Mouse (Mus musculus) hindbrain, embryonic 13.5 days (tissue): Measurements from ENCODE around the gene Bid. TPM values are rescaled to one million over a fixed set of nuclear protein-coding genes. Genes with fewer than 3 reads are reported as not detected.
"Not testable (repeated sequence)": the region's sequence is repeated elsewhere in the genome, so short reads cannot be mapped to it uniquely, and the experiment has no call there.

Source experiments
- ATAC-seq: fragments of 200-750 bp; cut with Nextera tagmentation; 2 replicates; pipeline ENCODE4 v1.8.0; 2017; ENCODE audit warnings: moderate TSS enrichment; ENCODE audit not compliant: low FRiP score
- H3K27ac ChIP-seq: fragments of 300-500 bp; sonication (generic); 2 replicates; pipeline ENCODE4 v1.5.1; 2015; ENCODE audit warnings: inconsistent platforms, mild to moderate bottlenecking, moderate library complexity
- H3K27me3 ChIP-seq: fragments of 300-500 bp; sonication (generic); 2 replicates; pipeline ENCODE4 v1.6.1; 2015; ENCODE audit warnings: mild to moderate bottlenecking, inconsistent platforms
- H3K36me3 ChIP-seq: fragments of 300-500 bp; sonication (generic); 2 replicates; pipeline ENCODE4 v1.6.1; 2015; ENCODE audit warnings: mild to moderate bottlenecking, inconsistent platforms
- H3K4me1 ChIP-seq: fragments of 300-500 bp; sonication (generic); replicated peaks from 2 replicates; pipeline ENCODE4 v1.6.1; 2015; ENCODE audit warnings: inconsistent platforms
- H3K4me2 ChIP-seq: fragments of 300-500 bp; sonication (generic); 2 replicates; pipeline ENCODE4 v1.6.1; 2015; ENCODE audit warnings: inconsistent platforms, mild to moderate bottlenecking, moderate library complexity
- H3K4me3 ChIP-seq: fragments of 300-500 bp; sonication (generic); 2 replicates; pipeline ENCODE4 v1.5.1; 2015; ENCODE audit warnings: mild to moderate bottlenecking, inconsistent platforms
- H3K9ac ChIP-seq: fragments of 300-500 bp; sonication (generic); 2 replicates; pipeline ENCODE4 v1.6.1; 2015; ENCODE audit warnings: mild to moderate bottlenecking, inconsistent platforms
- H3K9me3 ChIP-seq: fragments of 300-500 bp; sonication (generic); 2 replicates; pipeline ENCODE4 v1.6.1; 2016; ENCODE audit warnings: inconsistent platforms
- WGBS: fragments of 180-500 bp; shearing (Covaris S2); methylation state at CpG from one replicate; pipeline ENCODE4 v1.1.7; 2015; 5-methylcytosine and 5-hydroxymethylcytosine counted together
- polyA plus RNA-seq: library from polyadenylated mRNA; unstranded; fragments of >200 nt; fragmentation: Nextera tagmentation; extraction: Ambion mirVana; gene quantifications from 2 replicates; pipeline ENCODE4 v1.2.1, GENCODE M21; 2015

Gene Bid
- polyA plus RNA-seq, 1 experiment from 2014 or later: 30.5 TPM

GRCm38 (mm10) chr6:120930450-120931306, 14.0 kb upstream of the Bid start:
- Histone ChIP-seq H3K9ac (no peak overlapping the region), H3K9me3 (no peaks in the 10 kb centered on the region), H3K27ac (no peak overlapping the region), H3K4me1 (no peaks in the 10 kb centered on the region), H3K36me3 (peaks cover 56% of the 10 kb centered on the region), H3K4me2 (no peak overlapping the region), H3K4me3 (no peak overlapping the region), H3K27me3 (no peaks in the 10 kb centered on the region)
- WGBS: 94% methylated on average over 6 of the region's 6 CpGs
- no peak for ATAC-seq

GRCm38 (mm10) chr6:120929421-120929820, 12.8 kb upstream of the Bid start:
- H3K4me1 ChIP-seq: no peaks in the 10 kb centered on the region
- no peak for ATAC-seq
- H3K9me3 ChIP-seq: no peaks in the 10 kb centered on the region
- no peak overlapping the region for H3K27ac ChIP-seq
- H3K36me3 ChIP-seq: peaks cover 45% of the 10 kb centered on the region
- no peak overlapping the region for H3K9ac ChIP-seq
- no peaks in the 10 kb centered on the region for H3K27me3 ChIP-seq
- 78% methylated on average over 1 of the region's 1 CpGs for WGBS
- no peak overlapping the region for H3K4me2 ChIP-seq
- no peak overlapping the region for H3K4me3 ChIP-seq

GRCm38 (mm10) chr6:120927765-120928164, 11.1 kb upstream of the Bid start:
- Histone ChIP-seq H3K9me3 (no peaks in the 10 kb centered on the region), H3K4me2 (no peak overlapping the region), H3K27me3 (no peaks in the 10 kb centered on the region), H3K27ac (no peak overlapping the region), H3K4me1 (no peaks in the 10 kb centered on the region), H3K4me3 (no peak overlapping the region), H3K36me3 (peaks cover 29% of the 10 kb centered on the region), H3K9ac (no peak overlapping the region)
- 81% methylated on average over 3 of the region's 3 CpGs for WGBS
- no peak for ATAC-seq

- H3K9ac ChIP-seq: no peak overlapping the region
- ATAC-seq: no peak
- peaks cover 20% of the 10 kb centered on the region for H3K36me3 ChIP-seq
- H3K4me3 ChIP-seq: no peak overlapping the region
- H3K4me1 ChIP-seq: no peaks in the 10 kb centered on the region
- no peak overlapping the region for H3K27ac ChIP-seq
- WGBS: 60% methylated on average over 2 of the region's 2 CpGs
- H3K9me3 ChIP-seq: no peaks in the 10 kb centered on the region
- no peak overlapping the region for H3K4me2 ChIP-seq
- H3K27me3 ChIP-seq: no peaks in the 10 kb centered on the region
These were observed 10.2 kb upstream of the Bid start for GRCm38 (mm10) chr6:120926880-120927279.

- ATAC-seq, H3K9ac ChIP-seq, H3K4me3 ChIP-seq, H3K27me3 ChIP-seq, H3K27ac ChIP-seq, H3K4me2 ChIP-seq, H3K4me1 ChIP-seq, H3K36me3 ChIP-seq, H3K9me3 ChIP-seq: not testable (repeated sequence)
- 78% methylated on average over 2 of the region's 2 CpGs for WGBS
These were observed 8.2 kb upstream of the Bid start for GRCm38 (mm10) chr6:120924791-120925321.

- Histone ChIP-seq H3K4me1 (peaks cover 20% of the 10 kb centered on the region), H3K36me3 (no peaks in the 10 kb centered on the region), H3K9ac (no peak overlapping the region), H3K9me3 (no peaks in the 10 kb centered on the region), H3K27ac (no peak overlapping the region), H3K4me3 (no peak overlapping the region), H3K27me3 (0 out of 2 replicates have a peak, but pooled peaks cover 6% of the 10 kb centered on the region), H3K4me2 (no peak overlapping the region)
- WGBS: 57% methylated on average over 3 of the region's 3 CpGs
- no peak for ATAC-seq
These were observed 1.3 kb upstream of the Bid start for GRCm38 (mm10) chr6:120917975-120918374.

GRCm38 (mm10) chr6:120916972-120917881, 574 bp upstream of the Bid start:
- Histone ChIP-seq H3K4me3 (peak overlapping the region; percentile 63), H3K27ac (0 out of 2 replicates have a peak overlapping the region, but pooled peaks have one; percentile 25), H3K9ac (peak overlapping the region; percentile 78), H3K4me1 (peaks cover 20% of the 10 kb centered on the region), H3K4me2 (peak overlapping the region; percentile 89)
- not testable (repeated sequence) for H3K9me3 ChIP-seq, H3K36me3 ChIP-seq, ATAC-seq, H3K27me3 ChIP-seq
- 28% methylated on average over 11 of the region's 14 CpGs for WGBS

- peak overlapping the region; percentile 63 for H3K4me3 ChIP-seq
- no peak overlapping the region for H3K9ac ChIP-seq
- WGBS: 36% methylated on average over 2 of the region's 2 CpGs
- no peak overlapping the region for H3K27ac ChIP-seq
- ATAC-seq: peak; percentile 9; the same call in 1 of the 2 replicates
- H3K4me2 ChIP-seq: peak overlapping the region; percentile 89
- no peaks in the 10 kb centered on the region for H3K36me3 ChIP-seq
- 0 out of 2 replicates have a peak, but pooled peaks cover 6% of the 10 kb centered on the region for H3K27me3 ChIP-seq
- no peaks in the 10 kb centered on the region for H3K9me3 ChIP-seq
- H3K4me1 ChIP-seq: peaks cover 20% of the 10 kb centered on the region
These were observed 1.0 kb downstream of the Bid start for GRCm38 (mm10) chr6:120915649-120915975.

- peaks cover 20% of the 10 kb centered on the region for H3K4me1 ChIP-seq
- 0 out of 2 replicates have a peak, but pooled peaks cover 6% of the 10 kb centered on the region for H3K27me3 ChIP-seq
- H3K4me3 ChIP-seq: no peak overlapping the region
- WGBS: 58% methylated on average over 9 of the region's 9 CpGs
- H3K36me3 ChIP-seq: no peaks in the 10 kb centered on the region
- ATAC-seq: peak; percentile 11; the same call in 1 of the 2 replicates
- H3K9me3 ChIP-seq: no peaks in the 10 kb centered on the region
- no peak overlapping the region for H3K9ac ChIP-seq
- H3K4me2 ChIP-seq: peak overlapping the region; percentile 89; the same call in 1 of the 2 replicates
- no peak overlapping the region for H3K27ac ChIP-seq
These were observed 1.6 kb downstream of the Bid start for GRCm38 (mm10) chr6:120914911-120915648.

GRCm38 (mm10) chr6:120914533-120914910, 2.1 kb downstream of the Bid start:
- no peaks in the 10 kb centered on the region for H3K36me3 ChIP-seq
- no peaks in the 10 kb centered on the region for H3K9me3 ChIP-seq
- WGBS: 85% methylated on average over 4 of the region's 4 CpGs
- H3K27me3 ChIP-seq: 0 out of 2 replicates have a peak, but pooled peaks cover 6% of the 10 kb centered on the region
- no peak overlapping the region for H3K4me3 ChIP-seq
- H3K4me1 ChIP-seq: peaks cover 20% of the 10 kb centered on the region
- H3K9ac ChIP-seq: no peak overlapping the region
- H3K4me2 ChIP-seq: no peak overlapping the region
- ATAC-seq: no peak
- no peak overlapping the region for H3K27ac ChIP-seq

GRCm38 (mm10) chr6:120913783-120914182, 2.9 kb downstream of the Bid start:
- no peaks in the 10 kb centered on the region for H3K9me3 ChIP-seq
- no peak overlapping the region for H3K4me3 ChIP-seq
- H3K9ac ChIP-seq: no peak overlapping the region
- no peak overlapping the region for H3K4me2 ChIP-seq
- no peaks in the 10 kb centered on the region for H3K36me3 ChIP-seq
- H3K4me1 ChIP-seq: peaks cover 20% of the 10 kb centered on the region
- 0 out of 2 replicates have a peak, but pooled peaks cover 6% of the 10 kb centered on the region for H3K27me3 ChIP-seq
- no peak overlapping the region for H3K27ac ChIP-seq
- ATAC-seq: no peak
- 93% methylated on average over 8 of the region's 8 CpGs for WGBS
